Mouse (Mus musculus) midbrain, embryonic 11.5 days (tissue): ENCODE measurements at regions not wholly inside any gene's neighbourhood (a gene's known extent, or its start where the extent isn't known, plus 50 kb on each side); places are given as distances from the start of the nearest gene placed in this dataset.

Source experiments
- ATAC-seq: fragments of 200-750 bp; cut with Nextera tagmentation; 2 replicates; pipeline ENCODE4 v1.8.0; 2017; ENCODE audit warnings: moderate TSS enrichment, moderate library complexity; ENCODE audit not compliant: low FRiP score
- DNase-seq: peaks from one replicate; pipeline ENCODE4 v3.0.0; 2015; ENCODE audit warnings: low spot score; ENCODE audit errors: missing footprints
- H3K27ac ChIP-seq: fragments of 300-500 bp; sonication (generic); 2 replicates; pipeline ENCODE4 v1.5.1; 2014; ENCODE audit warnings: low read depth, low read length
- H3K27me3 ChIP-seq: fragments of 300-500 bp; sonication (generic); 2 replicates; pipeline ENCODE4 v1.6.1; 2014; ENCODE audit warnings: mild to moderate bottlenecking, low read length, moderate library complexity, mixed read lengths; ENCODE audit not compliant: control insufficient read depth, insufficient read depth
- H3K36me3 ChIP-seq: fragments of 300-500 bp; sonication (generic); 2 replicates; pipeline ENCODE4 v1.6.1; 2014; ENCODE audit warnings: mild to moderate bottlenecking, low read length, moderate library complexity, mixed read lengths; ENCODE audit not compliant: control insufficient read depth, insufficient read depth
- H3K4me1 ChIP-seq: fragments of 300-500 bp; sonication (generic); 2 replicates; pipeline ENCODE4 v1.6.1; 2014; ENCODE audit warnings: low read length; ENCODE audit not compliant: control insufficient read depth, insufficient read depth
- H3K4me2 ChIP-seq: fragments of 300-500 bp; sonication (generic); 2 replicates; pipeline ENCODE4 v1.6.1; 2014; ENCODE audit warnings: mild to moderate bottlenecking, moderate library complexity
- H3K4me3 ChIP-seq: fragments of 300-500 bp; sonication (generic); 2 replicates; pipeline ENCODE4 v1.5.1; 2014; ENCODE audit warnings: low read depth, low read length
- H3K9ac ChIP-seq: fragments of 300-500 bp; sonication (generic); 2 replicates; pipeline ENCODE4 v1.6.1; 2014; ENCODE audit warnings: low read length
- H3K9me3 ChIP-seq: fragments of 300-500 bp; sonication (generic); 2 replicates; pipeline ENCODE4 v1.6.1; 2016; ENCODE audit warnings: low read length; ENCODE audit not compliant: control insufficient read depth
- WGBS: fragments of 180-500 bp; shearing (Covaris S2); extraction: QIAGEN DNeasy Blood & Tissue Kit; methylation state at CpG from one replicate; pipeline ENCODE4 v1.1.7; 2014; 5-methylcytosine and 5-hydroxymethylcytosine counted together

DNA sequence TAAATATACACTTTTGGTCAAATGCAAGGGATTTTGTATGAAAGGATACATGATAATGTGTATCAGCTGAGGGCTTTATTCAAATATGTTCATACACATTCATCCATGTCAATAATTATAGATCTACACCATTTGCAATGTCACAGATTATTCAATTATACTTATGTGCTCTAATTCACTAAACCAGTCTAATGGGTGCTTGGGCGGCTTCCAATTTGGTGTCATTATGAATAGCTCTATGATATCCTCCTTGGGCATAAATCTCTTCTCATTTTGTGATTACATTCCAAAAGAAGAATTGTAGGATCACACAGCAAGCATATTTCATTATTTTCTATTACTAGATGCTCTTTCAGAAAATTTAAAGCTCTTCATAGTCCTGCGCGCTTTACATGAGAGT is 97.7 kb upstream of the Prr30 start:
- Histone ChIP-seq H3K4me3 (no peak overlapping the region), H3K9me3 (no peaks in the 10 kb centered on the region), H3K9ac (no peak overlapping the region), H3K27me3 (no peaks in the 10 kb centered on the region), H3K36me3 (no peaks in the 10 kb centered on the region), H3K27ac (no peak overlapping the region), H3K4me1 (no peaks in the 10 kb centered on the region), H3K4me2 (no peak overlapping the region)
- ATAC-seq (no peak), DNase-seq (no peak)
- WGBS = 94% methylated on average over 3 of the region's 3 CpGs

DNA sequence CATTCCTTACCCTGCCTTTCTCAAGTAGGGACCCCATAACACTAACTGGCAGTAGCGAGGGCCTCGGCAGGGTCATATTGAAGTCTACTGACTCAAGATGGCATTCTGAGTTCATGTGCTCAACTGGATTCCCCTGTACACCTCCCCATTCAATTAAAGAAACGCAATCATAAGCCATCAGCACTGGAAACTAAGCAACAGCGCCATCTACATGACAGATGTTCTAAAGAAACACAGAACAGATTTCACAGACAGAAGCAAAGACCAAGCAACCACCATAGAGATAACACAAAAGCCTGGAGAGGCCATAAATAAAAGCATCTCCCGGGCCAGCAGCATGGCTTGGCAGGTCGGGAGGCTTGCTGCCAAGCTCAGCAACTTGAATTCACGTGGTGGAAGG is 94.6 kb upstream of the Prr30 start:
- no peak overlapping the region for H3K9ac ChIP-seq
- H3K36me3 ChIP-seq = no peaks in the 10 kb centered on the region
- ATAC-seq = peak; percentile 48
- no peaks in the 10 kb centered on the region for H3K27me3 ChIP-seq
- no peaks in the 10 kb centered on the region for H3K9me3 ChIP-seq
- 41% methylated on average over 7 of the region's 7 CpGs for WGBS
- peak; percentile 86 for DNase-seq
- no peak overlapping the region for H3K4me2 ChIP-seq
- H3K4me1 ChIP-seq = no peaks in the 10 kb centered on the region
- no peak overlapping the region for H3K4me3 ChIP-seq
- H3K27ac ChIP-seq = no peak overlapping the region

DNA sequence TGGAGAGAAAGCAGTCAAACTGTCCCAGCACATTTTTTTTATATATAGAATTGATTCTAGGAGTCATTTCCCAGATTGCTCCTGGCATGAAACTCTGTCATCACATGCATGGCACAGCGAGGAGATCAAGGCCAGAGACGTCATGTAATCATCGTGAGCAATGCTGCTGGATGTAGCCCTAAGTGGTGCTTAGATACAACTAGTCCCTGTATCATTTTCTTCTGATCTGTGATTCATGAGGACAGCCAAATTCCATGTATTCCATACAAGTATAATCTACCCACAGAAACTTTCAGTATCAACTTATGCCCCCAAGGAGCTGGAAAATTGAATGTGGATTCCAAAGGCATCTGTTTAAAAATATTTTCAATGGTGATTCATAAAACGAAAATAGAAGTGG is 87.6 kb upstream of the Prr30 start:
- Histone ChIP-seq H3K4me3 (no peak overlapping the region), H3K36me3 (no peaks in the 10 kb centered on the region), H3K4me1 (no peaks in the 10 kb centered on the region), H3K27me3 (no peaks in the 10 kb centered on the region), H3K9me3 (no peaks in the 10 kb centered on the region), H3K9ac (no peak overlapping the region), H3K4me2 (no peak overlapping the region), H3K27ac (no peak overlapping the region)
- ATAC-seq (no peak), DNase-seq (no peak)
- WGBS = 89% methylated on average over 4 of the region's 4 CpGs

DNA sequence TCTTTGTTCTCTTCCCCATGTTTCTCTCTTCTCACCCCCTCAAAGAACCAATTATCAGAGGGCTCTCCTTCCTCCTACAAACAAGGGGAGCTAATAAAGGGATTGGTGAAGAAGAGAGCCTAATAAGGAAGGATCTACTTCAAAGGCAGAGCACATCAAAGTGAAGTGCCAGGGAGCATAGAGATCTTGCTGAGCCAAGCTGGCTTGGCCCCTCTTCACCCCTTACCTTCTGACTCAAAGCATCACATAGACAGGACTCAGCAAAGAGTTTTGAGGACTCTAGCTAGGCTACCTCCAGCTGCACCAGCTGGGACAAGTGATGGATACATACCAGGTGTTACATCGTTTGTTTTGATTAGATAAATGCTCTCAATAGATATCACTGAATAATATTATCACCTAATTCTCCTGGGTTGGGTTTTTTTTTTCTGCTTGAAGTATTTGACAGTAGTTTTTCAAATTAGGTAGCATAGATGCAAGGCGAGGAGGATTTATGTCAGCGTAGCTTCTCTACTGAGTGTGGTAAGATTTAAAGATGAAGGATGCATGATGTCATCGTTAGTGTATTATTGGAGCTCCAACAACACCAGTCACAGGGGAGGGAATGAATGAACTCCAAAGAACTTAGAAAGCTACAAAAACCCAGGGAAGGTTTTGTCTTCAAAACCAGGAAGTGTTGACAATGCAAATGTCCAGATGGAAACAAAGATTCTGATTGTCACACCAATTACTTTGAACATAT is 69.1 kb upstream of the Prr30 start:
- Histone ChIP-seq H3K27ac (no peak overlapping the region), H3K36me3 (no peaks in the 10 kb centered on the region), H3K27me3 (no peaks in the 10 kb centered on the region), H3K4me1 (no peaks in the 10 kb centered on the region), H3K4me3 (no peak overlapping the region), H3K9me3 (no peaks in the 10 kb centered on the region), H3K9ac (no peak overlapping the region), H3K4me2 (no peak overlapping the region)
- peak; percentile 50; the same call in 1 of the 2 replicates for ATAC-seq
- WGBS = 74% methylated on average over 4 of the region's 4 CpGs
- DNase-seq = no peak

DNA sequence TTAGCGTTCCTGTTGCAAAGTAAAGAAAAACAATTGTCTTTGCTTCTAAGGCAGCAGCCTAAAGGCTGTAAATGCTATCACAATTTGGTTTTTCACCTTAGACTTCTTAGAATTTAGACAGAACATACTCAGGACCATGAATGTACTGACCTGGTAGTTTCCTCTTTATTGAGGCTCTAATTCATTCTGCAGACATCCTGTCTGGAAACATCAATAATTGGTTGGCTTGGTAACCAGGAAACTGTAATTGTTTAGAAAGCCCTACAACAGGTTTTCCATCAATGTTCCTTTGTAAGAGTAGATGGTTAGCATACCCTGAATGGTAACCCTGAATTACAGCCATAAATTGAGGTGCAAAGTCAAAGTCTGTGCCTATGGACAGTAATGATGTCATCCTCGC is 67.4 kb upstream of the Prr30 start:
- 90% methylated on average over 2 of the region's 2 CpGs for WGBS
- H3K27ac ChIP-seq = no peak overlapping the region
- ATAC-seq (no peak), DNase-seq (no peak)
- no peaks in the 10 kb centered on the region for H3K27me3 ChIP-seq
- no peak overlapping the region for H3K4me3 ChIP-seq
- no peaks in the 10 kb centered on the region for H3K4me1 ChIP-seq
- no peaks in the 10 kb centered on the region for H3K36me3 ChIP-seq
- no peak overlapping the region for H3K4me2 ChIP-seq
- H3K9me3 ChIP-seq = no peaks in the 10 kb centered on the region
- no peak overlapping the region for H3K9ac ChIP-seq
